Mouse (Mus musculus) C2C12 (cell line): ENCODE measurements around the gene Med12l.

Experiments used
- CEBPB ChIP-seq: IDR thresholded peaks from one replicate; pipeline ENCODE4 v1.6.1; 2011; ENCODE audit warnings: low read depth, mild to moderate bottlenecking, control low read depth, moderate library complexity
- CTCF ChIP-seq: IDR thresholded peaks from one replicate; pipeline ENCODE4 v1.5.1; 2011; ENCODE audit not compliant: control insufficient read depth, insufficient read depth, insufficient read length
- MAX ChIP-seq: IDR thresholded peaks from one replicate; pipeline ENCODE4 v1.6.1; 2011; ENCODE audit warnings: mild to moderate bottlenecking, control low read depth
- MYOD1 ChIP-seq: IDR thresholded peaks from one replicate; pipeline ENCODE4 v1.6.1; 2011; ENCODE audit warnings: low read depth; ENCODE audit not compliant: control insufficient read depth, insufficient read length
- MYOG ChIP-seq: IDR thresholded peaks from one replicate; pipeline ENCODE4 v1.6.1; 2011; ENCODE audit not compliant: control insufficient read depth, insufficient read length; ENCODE audit errors: extremely low read depth

DNA sequence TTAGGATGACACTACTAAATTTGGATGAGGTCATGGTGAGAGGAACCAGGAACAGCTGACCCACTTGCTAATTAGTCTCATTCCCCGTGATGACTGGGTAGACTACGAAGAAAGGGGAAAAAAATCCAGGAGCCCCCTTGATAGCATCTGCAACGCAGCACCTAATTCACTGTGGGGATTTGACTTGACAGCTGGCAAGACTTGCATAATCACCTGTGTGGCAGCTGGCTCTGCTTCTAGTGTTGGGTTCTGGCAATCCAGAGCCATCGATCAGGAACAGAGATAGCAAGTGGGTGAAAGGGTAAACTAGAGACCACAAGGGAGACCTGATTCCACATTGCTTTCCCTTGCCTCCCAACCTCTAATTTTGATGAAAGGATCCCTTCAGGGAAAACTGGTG lies 19.8 kb upstream of the Med12l start:
- TF ChIP-seq CTCF (no peak), CEBPB (no peak), MYOG (no peak), MYOD1 (no peak), MAX (no peak)
